ENCODE assay signal across 10 mouse cellular contexts in genomic region chr9:80012751-80013150, GRCm38 (mm10). TPM values are rescaled to one million over a fixed set of nuclear protein-coding genes. Genes with fewer than 3 reads are reported as not detected.
DNase-seq lines count a peak whose midpoint lies in the region; ATAC-seq and TF ChIP-seq lines count a peak whose summit lies in the region.
"Had no signal": no experiment of that assay in that cellular context is flagged by ENCODE, and none has a peak within 500 bp of the region (broad histone marks: within the 10 kb centered on the region; RNA-seq: fewer than 3 reads in every experiment).

Gene Filip1 (minus strand): TSS chr9:80012851.

- no peak within 1 kb of the TSS for H3K4me2 ChIP-seq in hindbrain, embryonic 11.5 days (replicated peaks; ENCODE audit: low read depth, low read length)
- H3K4me2 ChIP-seq in stomach, embryonic 14.5 days (replicated peaks; ENCODE audit: low read depth, low read length), result no peak within 1 kb of the TSS
- no peak within 1 kb of the TSS for H3K4me2 ChIP-seq in stomach, postnatal 0 days (replicated peaks; ENCODE audit: low read depth)
- H3K4me2 ChIP-seq in heart, embryonic 12.5 days, result no peak within 1 kb of the TSS
- H3K4me2 ChIP-seq in stomach, embryonic 15.5 days, result no peak within 1 kb of the TSS
- H3K4me2 ChIP-seq in forebrain, embryonic 15.5 days (replicated peaks), result no peak within 1 kb of the TSS

- no peak for ATAC-seq in hindbrain, embryonic 11.5 days (ENCODE audit: low FRiP score)
- no peak for ATAC-seq in stomach, embryonic 14.5 days (ENCODE audit: insufficient number of reproducible peaks, insufficient read depth, low FRiP score, low read depth)
- no peak for ATAC-seq in stomach, postnatal 0 days (ENCODE audit: low FRiP score, low TSS enrichment)
- no peak for ATAC-seq in heart, embryonic 12.5 days (ENCODE audit: insufficient number of reproducible peaks, low FRiP score)
- ATAC-seq in stomach, embryonic 15.5 days (ENCODE audit: insufficient read depth, low FRiP score, low read depth), result no peak
- no peak for ATAC-seq in forebrain, embryonic 15.5 days (replicated peaks)
- ATAC-seq: liver, postnatal 0 days had no signal

- H3K9ac ChIP-seq in hindbrain, embryonic 11.5 days (ENCODE audit: low read depth, low read length), result no peak within 1 kb of the TSS
- H3K9ac ChIP-seq in stomach, embryonic 14.5 days (replicated peaks; ENCODE audit: low read depth, low read length), result no peak within 1 kb of the TSS
- H3K9ac ChIP-seq in stomach, postnatal 0 days (ENCODE audit: low read length), result no peak within 1 kb of the TSS
- H3K9ac ChIP-seq in heart, embryonic 12.5 days, result no peak within 1 kb of the TSS
- H3K9ac ChIP-seq in stomach, embryonic 15.5 days, result no peak within 1 kb of the TSS
- H3K9ac ChIP-seq in forebrain, embryonic 15.5 days (replicated peaks), result no peak within 1 kb of the TSS
- H3K9ac ChIP-seq: liver, postnatal 0 days had no signal

- H3K36me3 ChIP-seq in hindbrain, embryonic 10.5 days, result no peaks in the 10 kb centered on the region
- no peaks in the 10 kb centered on the region for H3K36me3 ChIP-seq in hindbrain, embryonic 11.5 days (ENCODE audit: control insufficient read depth, insufficient read depth, low read length)
- no peaks in the 10 kb centered on the region for H3K36me3 ChIP-seq in stomach, embryonic 14.5 days (ENCODE audit: control insufficient read depth, insufficient read depth, low read length)
- no peaks in the 10 kb centered on the region for H3K36me3 ChIP-seq in stomach, postnatal 0 days (ENCODE audit: control insufficient read depth, insufficient read depth, low read length)
- no peaks in the 10 kb centered on the region for H3K36me3 ChIP-seq in heart, embryonic 12.5 days
- H3K36me3 ChIP-seq in stomach, embryonic 15.5 days, result no peaks in the 10 kb centered on the region
- H3K36me3 ChIP-seq in forebrain, embryonic 15.5 days, result no peaks in the 10 kb centered on the region

- TF ChIP-seq CTCF in stomach, postnatal 0 days (IDR thresholded peaks at IDR 0.05; ENCODE audit: low read depth), result no peak

- WGBS in hindbrain, embryonic 10.5 days, result 71% methylated on average over 7 of the region's 7 CpGs
- WGBS in hindbrain, embryonic 11.5 days, result 79% methylated on average over 7 of the region's 7 CpGs
- WGBS in stomach, embryonic 14.5 days, result 60% methylated on average over 7 of the region's 7 CpGs
- WGBS in stomach, postnatal 0 days, result 51% methylated on average over 7 of the region's 7 CpGs
- WGBS in heart, embryonic 12.5 days, result 47% methylated on average over 7 of the region's 7 CpGs
- WGBS in stomach, embryonic 15.5 days, result 56% methylated on average over 7 of the region's 7 CpGs
- 75% methylated on average over 7 of the region's 7 CpGs for WGBS in forebrain, embryonic 15.5 days

- H3K27ac ChIP-seq in hindbrain, embryonic 10.5 days, result 0 out of 2 replicates have a peak within 1 kb of the TSS, but pooled peaks have one; percentile 16
- no peak within 1 kb of the TSS for H3K27ac ChIP-seq in hindbrain, embryonic 11.5 days (ENCODE audit: low read depth, low read length)
- no peak within 1 kb of the TSS for H3K27ac ChIP-seq in stomach, embryonic 14.5 days (ENCODE audit: low read length)
- no peak within 1 kb of the TSS for H3K27ac ChIP-seq in stomach, postnatal 0 days (replicated peaks)
- H3K27ac ChIP-seq in heart, embryonic 12.5 days (ENCODE audit: poor library complexity, severe bottlenecking), result no peak within 1 kb of the TSS
- no peak within 1 kb of the TSS for H3K27ac ChIP-seq in stomach, embryonic 15.5 days
- H3K27ac ChIP-seq in forebrain, embryonic 15.5 days (replicated peaks), result no peak within 1 kb of the TSS

- no peaks in the 10 kb centered on the region for H3K9me3 ChIP-seq in hindbrain, embryonic 10.5 days
- no peaks in the 10 kb centered on the region for H3K9me3 ChIP-seq in hindbrain, embryonic 11.5 days (ENCODE audit: control insufficient read depth, low read length)
- no peaks in the 10 kb centered on the region for H3K9me3 ChIP-seq in stomach, embryonic 14.5 days (ENCODE audit: control insufficient read depth, low read depth, low read length)
- H3K9me3 ChIP-seq in stomach, postnatal 0 days (ENCODE audit: control insufficient read depth, low read length), result no peaks in the 10 kb centered on the region
- peaks cover 4% of the 10 kb centered on the region for H3K9me3 ChIP-seq in heart, embryonic 12.5 days (replicated peaks)
- H3K9me3 ChIP-seq in stomach, embryonic 15.5 days, result no peaks in the 10 kb centered on the region
- no peaks in the 10 kb centered on the region for H3K9me3 ChIP-seq in forebrain, embryonic 15.5 days

- DNase-seq in hindbrain, embryonic 10.5 days (ENCODE audit: low spot score), result no peak
- DNase-seq in hindbrain, embryonic 11.5 days (ENCODE audit: low spot score), result no peak
- DNase-seq in stomach, postnatal 0 days (ENCODE audit: low spot score), result no peak
- no peak for DNase-seq in cerebellum, adult 11 months
- DNase-seq: liver, postnatal 0 days had no signal

- H3K4me3 ChIP-seq in hindbrain, embryonic 10.5 days, result no peak within 1 kb of the TSS
- H3K4me3 ChIP-seq in hindbrain, embryonic 11.5 days (ENCODE audit: low read depth, low read length), result no peak within 1 kb of the TSS
- H3K4me3 ChIP-seq in stomach, embryonic 14.5 days (ENCODE audit: low read depth, low read length), result no peak within 1 kb of the TSS
- no peak within 1 kb of the TSS for H3K4me3 ChIP-seq in stomach, postnatal 0 days (ENCODE audit: low read depth, low read length)
- no peak within 1 kb of the TSS for H3K4me3 ChIP-seq in heart, embryonic 12.5 days
- no peak within 1 kb of the TSS for H3K4me3 ChIP-seq in stomach, embryonic 15.5 days (replicated peaks)
- no peak within 1 kb of the TSS for H3K4me3 ChIP-seq in forebrain, embryonic 15.5 days

- no peak for TF ChIP-seq EP300 in stomach, postnatal 0 days (optimal IDR thresholded peaks at IDR 0.05)

- no peaks in the 10 kb centered on the region for H3K4me1 ChIP-seq in hindbrain, embryonic 10.5 days (replicated peaks)
- no peaks in the 10 kb centered on the region for H3K4me1 ChIP-seq in hindbrain, embryonic 11.5 days (replicated peaks; ENCODE audit: control insufficient read depth, insufficient read depth, low read length)
- H3K4me1 ChIP-seq in stomach, embryonic 14.5 days (ENCODE audit: control insufficient read depth, insufficient read depth, low read length), result no peaks in the 10 kb centered on the region
- no peaks in the 10 kb centered on the region for H3K4me1 ChIP-seq in stomach, postnatal 0 days (replicated peaks; ENCODE audit: control insufficient read depth, insufficient read depth)
- 0 out of 2 replicates have a peak, but pooled peaks cover 3% of the 10 kb centered on the region for H3K4me1 ChIP-seq in heart, embryonic 12.5 days (replicated peaks)
- no peaks in the 10 kb centered on the region for H3K4me1 ChIP-seq in stomach, embryonic 15.5 days
- H3K4me1 ChIP-seq in forebrain, embryonic 15.5 days, result no peaks in the 10 kb centered on the region

- no peaks in the 10 kb centered on the region for H3K27me3 ChIP-seq in hindbrain, embryonic 10.5 days (ENCODE audit: insufficient read depth, poor library complexity, severe bottlenecking)
- H3K27me3 ChIP-seq in hindbrain, embryonic 11.5 days (ENCODE audit: control insufficient read depth, insufficient read depth, low read length), result no peaks in the 10 kb centered on the region
- no peaks in the 10 kb centered on the region for H3K27me3 ChIP-seq in stomach, embryonic 14.5 days (ENCODE audit: control insufficient read depth, insufficient read depth, low read length)
- no peaks in the 10 kb centered on the region for H3K27me3 ChIP-seq in stomach, postnatal 0 days (ENCODE audit: control insufficient read depth, insufficient read depth, low read length)
- no peaks in the 10 kb centered on the region for H3K27me3 ChIP-seq in heart, embryonic 12.5 days (replicated peaks)
- no peaks in the 10 kb centered on the region for H3K27me3 ChIP-seq in stomach, embryonic 15.5 days (replicated peaks)
- H3K27me3 ChIP-seq in forebrain, embryonic 15.5 days, result no peaks in the 10 kb centered on the region
- H3K27me3 ChIP-seq: CH12.LX had no signal

RNA-seq across cellular contexts. Expression of gene Filip1, which starts in this region (rescaled TPM):
- polyA plus RNA-seq in hindbrain, embryonic 10.5 days (2016; fragmentation: Nextera tagmentation; extraction: Ambion mirVana), result 4.1 and 7.8 TPM in 2 replicates
- 5.6 and 7.2 TPM in 2 replicates for polyA plus RNA-seq in hindbrain, embryonic 11.5 days (2014; fragmentation: Nextera tagmentation; extraction: Ambion mirVana)
- polyA plus RNA-seq in stomach, embryonic 14.5 days (2014; fragmentation: Nextera tagmentation; extraction: Ambion mirVana), result 10.9 and 12.7 TPM in 2 replicates
- 7.4 and 9.6 TPM in 2 replicates for polyA plus RNA-seq in stomach, postnatal 0 days (2015; fragmentation: Nextera tagmentation; extraction: Ambion mirVana)
- polyA plus RNA-seq in heart, embryonic 12.5 days (2016; fragmentation: Nextera tagmentation; extraction: Ambion mirVana), result 26.5 and 28.0 TPM in 2 replicates
- polyA plus RNA-seq in stomach, embryonic 15.5 days (2015; fragmentation: Nextera tagmentation; extraction: Ambion mirVana), result 10.6 and 11.9 TPM in 2 replicates
- 3.1 and 3.2 TPM in 2 replicates for polyA plus RNA-seq in forebrain, embryonic 15.5 days (2015; fragmentation: Nextera tagmentation; extraction: Ambion mirVana)
